Mouse (Mus musculus) cerebellum, adult (tissue): ENCODE data around the gene Ahnak2.

Experiments used
- ATAC-seq: cut with Nextera tagmentation; 2 replicates; pipeline ENCODE4 v1.9.2; 2017; ENCODE audit warnings: mild to moderate bottlenecking, moderate library complexity, mixed read lengths; ENCODE audit not compliant: insufficient number of reproducible peaks, low FRiP score, low TSS enrichment

The Ahnak2 gene

DNA sequence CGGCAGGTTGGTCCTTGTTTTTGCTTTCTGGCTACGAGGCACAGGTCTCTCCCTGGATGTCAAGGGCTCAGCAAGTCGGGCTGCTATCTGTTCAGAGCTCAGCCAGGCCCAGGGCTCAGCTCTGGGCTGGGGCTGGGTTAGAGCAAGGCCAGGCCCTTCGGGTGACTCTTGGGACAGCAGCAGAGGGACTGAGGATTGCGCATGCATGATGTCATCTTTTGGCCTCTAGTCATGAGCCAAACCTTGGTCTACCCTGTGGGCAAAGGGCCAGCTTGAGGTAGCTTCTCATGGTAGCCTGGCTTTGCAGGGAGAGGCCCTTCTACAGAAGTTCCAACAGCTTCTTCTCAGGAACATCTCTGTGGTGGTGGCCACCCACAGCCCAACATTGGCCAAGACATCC lies 38.3 kb downstream of the Ahnak2 start:
- no peak for ATAC-seq

DNA sequence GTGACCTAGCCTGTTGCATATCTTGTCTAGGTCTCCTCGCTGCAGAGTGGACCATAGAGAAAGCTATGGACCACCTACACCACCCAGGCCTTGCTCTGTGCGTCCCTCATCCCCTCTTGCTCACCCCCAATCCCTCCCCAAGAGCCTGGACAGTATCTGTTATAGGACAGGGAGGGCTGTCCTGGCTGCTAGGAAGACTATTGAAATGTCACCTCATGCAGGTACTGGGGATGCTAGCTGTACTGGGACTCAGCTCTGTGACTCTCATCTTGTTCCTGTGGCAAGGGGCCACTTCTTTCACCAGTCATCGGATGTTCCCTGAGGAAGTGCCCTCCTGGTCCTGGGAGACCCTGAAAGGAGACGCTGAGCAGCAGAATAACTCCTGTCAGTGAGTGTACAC lies 39.3 kb downstream of the Ahnak2 start:
- ATAC-seq = no peak

DNA sequence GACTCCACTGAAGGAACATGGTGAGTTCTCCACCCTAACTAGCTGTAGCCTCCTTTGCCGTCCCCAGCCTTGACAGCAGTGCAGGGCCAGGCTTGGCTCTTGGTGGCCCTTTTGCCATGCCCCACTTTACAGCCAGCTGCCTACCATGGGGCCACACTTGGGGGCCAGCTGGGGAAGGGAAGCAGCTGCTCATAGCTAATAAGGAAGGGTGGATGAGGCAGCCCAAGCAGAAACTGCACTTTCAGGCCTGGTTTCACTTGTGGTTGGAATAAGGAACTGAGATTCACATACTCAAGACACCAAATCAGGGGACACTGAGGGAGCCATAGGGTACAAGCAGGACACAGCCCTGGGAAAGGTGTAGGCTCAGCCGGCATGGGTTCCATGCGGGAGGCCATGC lies 40.4 kb downstream of the Ahnak2 start:
- no peak for ATAC-seq

DNA sequence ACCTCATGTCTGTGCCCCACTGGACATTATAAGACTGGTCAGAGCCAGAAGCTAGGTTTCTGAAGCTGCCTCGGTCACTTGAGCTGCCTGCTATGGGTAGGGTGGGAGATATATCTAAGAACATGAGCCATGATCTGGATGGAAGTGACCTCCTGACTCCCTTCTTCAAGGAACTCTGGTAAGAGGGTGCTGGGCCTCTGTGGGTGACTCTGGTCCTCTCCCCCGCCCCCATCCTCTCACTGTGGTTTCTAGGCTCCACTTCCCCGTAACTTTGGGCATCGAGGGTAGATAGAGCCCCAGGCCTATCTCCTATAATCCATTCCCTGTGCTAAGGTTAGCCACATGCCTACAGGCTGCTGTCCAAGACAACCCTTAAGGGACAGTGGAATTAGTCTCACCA lies 41.0 kb downstream of the Ahnak2 start:
- no peak for ATAC-seq

DNA sequence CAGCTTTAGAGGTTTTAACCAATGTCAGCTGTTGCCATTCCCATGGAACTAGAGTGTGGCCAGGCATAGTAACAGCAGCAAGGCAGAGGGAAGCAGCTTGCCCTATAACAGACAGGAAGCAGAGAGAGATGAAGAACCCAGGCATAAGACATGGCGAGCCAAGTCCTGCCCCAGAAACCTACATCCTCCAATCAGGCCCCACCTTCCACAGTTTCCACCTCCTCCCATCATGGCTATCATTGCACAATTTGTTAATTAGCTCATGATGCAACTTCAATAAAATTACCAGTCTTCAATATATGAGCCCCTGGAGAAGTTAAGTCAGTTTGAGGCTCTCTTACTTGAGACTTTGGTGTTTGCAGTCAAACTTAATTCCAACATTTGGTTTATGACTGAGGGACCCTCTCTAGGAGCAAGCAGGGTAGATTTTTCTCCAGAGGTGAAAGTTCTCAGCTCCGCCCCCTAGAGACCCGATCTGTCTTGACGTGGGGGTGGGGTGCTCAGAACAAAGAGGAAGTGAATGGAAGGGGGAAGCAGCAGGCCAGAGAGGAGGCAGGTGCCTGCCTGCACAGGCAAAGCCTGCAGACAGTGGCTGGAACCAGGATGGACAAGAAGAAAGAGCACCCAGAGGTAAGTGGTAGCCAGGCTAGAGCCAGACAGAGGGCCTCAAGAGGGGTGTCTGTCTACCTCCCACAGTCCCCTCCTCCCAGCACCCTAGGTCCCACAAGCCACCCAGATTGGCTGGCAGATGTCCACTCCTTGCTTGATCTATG lies 42.1 kb downstream of the Ahnak2 start, which contains the start of gene Pld4:
Pld4 (plus strand) TSS at position 502 of the 773 bp plus-strand sequence.
- ATAC-seq = no peak

DNA sequence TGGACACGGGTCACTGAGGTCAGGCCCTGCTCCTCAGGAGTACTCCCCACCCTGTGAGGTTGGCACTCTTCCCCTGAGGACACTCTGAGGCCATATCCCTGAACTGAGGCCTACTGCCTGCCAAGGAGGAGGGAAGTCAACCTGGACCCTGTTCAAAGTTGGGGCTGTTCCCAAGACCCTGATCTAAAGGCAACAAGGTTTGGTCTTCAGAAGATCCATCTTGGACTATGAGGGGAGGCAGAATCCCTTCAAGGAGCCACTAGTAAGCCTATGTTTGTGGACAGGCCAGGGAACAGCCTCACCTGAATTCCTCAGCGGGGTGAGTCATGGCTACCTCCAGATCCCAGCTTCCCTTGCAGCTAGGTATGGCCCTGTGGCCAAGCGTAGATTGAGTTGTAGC lies 43.0 kb downstream of the Ahnak2 start:
- ATAC-seq = no peak

DNA sequence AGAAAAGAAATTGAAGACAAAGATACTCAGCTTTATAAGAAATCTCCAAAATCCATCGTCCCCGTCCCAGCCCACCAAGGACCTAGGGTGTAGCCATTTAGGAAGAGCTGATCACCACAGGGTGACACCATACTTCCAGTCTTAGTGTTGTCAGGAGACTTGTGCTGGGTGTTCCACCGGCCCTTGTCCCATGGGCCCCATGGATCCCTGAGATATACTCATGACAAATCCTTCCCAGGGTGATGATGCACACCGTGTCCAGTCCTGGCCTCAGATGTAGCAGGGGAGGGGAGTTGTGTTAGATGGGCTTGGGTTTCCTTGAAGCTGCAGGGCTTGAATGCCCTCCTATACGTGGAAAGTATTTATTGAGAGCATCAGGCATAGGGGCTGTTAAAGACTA lies 44.6 kb downstream of the Ahnak2 start:
- no peak for ATAC-seq

DNA sequence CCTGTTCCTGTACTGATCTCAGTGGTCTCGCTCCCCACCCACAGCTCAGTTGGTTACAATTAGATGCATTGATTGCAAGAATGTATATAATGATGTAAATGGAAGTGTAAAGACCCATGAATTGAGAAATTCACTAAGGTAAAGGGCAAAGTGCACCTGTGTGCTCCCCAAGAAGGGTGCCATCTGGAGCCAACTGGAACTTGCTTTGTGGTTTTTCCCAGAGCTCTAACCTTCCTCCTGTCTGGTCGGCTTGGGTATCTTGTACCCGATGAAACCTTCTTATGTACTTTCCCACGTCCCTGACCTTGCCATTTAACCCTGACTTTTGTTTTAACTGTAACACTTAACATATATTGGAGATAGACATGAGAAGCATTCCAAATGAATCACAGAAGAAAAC lies 46.6 kb downstream of the Ahnak2 start:
- ATAC-seq = no peak

DNA sequence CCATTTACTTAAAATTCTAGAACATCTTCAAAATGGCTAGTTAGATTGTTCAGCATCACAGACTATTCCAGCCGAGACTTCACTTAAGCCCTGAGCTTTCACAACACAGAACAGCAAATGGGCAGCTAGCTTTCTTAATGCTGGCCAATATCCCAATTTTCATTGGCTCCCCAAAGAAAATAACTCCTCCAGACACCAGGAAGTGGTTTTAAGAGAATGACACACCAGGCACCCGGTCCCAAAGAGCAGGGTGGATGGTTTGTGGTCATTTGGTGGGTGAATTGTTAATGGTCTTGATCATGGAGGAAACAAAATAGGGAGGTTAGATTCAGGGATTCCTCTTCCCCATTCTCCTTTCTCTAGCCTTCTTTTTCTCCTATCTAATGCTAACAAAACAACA lies 50.1 kb downstream of the Ahnak2 start:
- ATAC-seq = no peak

DNA sequence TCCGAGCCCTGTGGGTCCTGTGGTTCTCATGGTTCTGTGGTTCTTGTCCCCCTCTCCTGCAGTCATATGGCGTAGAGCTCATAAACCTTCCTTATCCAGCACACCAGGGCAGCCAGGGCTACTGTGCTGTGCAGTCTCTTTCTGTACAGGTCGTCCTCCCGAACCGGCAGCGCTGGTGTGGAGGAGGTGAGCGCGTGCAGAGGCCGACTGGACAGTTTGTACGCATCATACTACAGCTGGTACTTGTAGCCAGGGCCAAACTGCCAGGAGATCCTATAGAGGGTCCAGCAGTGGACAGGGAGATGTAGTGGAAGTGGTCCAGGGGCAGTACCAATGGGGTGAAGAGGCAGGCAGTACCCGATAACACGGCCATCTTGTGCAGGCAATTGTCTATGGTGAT lies 51.5 kb downstream of the Ahnak2 start:
- no peak for ATAC-seq

DNA sequence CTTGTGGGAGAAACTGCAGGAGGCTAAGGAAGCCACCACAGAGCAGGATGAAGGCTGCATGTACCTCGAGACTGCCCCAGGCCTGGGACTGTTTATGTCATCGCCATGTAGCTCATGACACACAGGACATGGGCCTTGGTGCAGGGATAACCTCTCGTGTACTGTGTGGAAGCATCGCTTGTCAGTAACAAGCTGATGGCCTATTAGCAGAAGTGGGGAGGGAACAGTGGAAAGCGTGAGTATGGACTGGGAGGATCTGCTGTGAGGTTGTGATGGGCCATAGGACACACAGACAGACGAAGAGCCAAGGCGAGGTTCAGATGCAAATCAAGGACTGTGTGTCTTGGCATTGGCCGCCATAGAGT lies 54.9 kb downstream of the Ahnak2 start:
- ATAC-seq = no peak

DNA sequence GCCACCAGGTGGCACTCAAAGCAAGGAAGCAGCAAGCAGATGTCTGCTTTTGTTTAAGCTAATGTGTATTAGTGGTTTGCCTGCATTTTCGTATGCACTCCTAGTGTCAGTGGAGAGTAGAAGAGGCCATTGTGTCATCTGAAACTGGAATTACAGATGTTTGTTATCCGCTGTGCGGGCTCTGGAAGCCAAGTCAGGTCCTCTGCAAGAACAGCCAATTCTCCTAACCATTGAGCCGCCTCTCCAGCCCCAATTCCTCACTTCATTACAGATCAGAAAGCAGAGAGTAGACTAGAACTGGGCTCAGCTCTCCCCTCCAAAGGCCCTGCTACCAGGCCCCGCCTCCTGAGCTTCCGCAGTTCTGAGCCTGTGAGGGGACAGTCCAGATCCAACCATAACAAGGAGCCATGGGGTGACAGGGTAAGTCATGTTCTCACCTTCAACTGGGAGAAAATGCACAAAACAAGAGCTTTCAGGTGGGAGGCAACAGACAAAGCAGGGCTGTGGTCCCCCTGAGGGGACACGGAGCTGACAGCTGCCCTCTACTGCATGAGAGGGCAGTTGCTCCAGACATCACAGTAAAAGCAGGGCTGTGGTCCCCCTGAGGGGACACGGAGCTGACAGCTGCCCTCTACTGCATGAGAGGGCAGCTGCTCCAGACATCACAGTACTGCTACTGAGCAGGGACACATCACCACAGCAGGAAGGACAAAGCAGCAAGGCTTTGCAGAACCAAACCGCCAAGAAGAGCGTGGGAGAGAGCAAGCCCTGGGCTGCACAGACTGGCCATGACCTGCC lies 55.5 kb downstream of the Ahnak2 start:
- no peak for ATAC-seq

DNA sequence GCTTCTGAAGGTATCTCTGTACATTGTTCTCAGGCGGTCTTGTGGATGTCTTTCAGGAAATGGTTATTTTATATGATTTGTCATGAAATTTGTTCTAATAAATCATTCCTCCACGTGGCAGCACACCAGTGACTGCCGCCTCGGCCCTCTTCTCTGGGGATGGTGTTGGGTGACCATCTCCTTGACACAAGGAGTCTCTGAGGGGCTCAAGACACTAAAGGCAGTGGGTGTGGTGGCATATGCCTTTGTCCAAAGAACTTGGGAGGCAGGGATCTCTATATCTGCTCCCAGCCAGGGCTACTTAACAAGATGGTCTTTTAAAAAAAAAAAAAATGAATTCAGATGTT lies 56.0 kb downstream of the Ahnak2 start:
- no peak for ATAC-seq

DNA sequence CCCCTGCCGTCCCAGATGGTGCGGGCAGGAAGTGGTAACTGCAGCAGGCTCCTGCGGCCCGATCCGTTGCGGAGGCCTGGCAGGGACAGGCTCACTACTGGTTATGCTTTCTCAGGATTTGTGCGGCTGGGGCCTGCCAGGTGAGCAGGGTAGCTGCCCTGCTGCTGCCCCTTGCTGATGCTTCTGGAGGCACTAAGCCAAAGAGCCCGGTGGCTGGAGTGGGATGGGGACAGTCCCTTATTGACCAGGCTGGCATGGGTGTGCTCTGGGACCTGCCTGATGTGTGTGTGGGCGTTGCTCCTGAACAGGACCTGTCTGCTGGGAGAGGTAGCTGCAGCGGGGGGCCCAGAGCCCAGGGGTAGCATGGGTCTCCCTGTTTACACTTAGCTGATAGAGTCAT lies 56.7 kb downstream of the Ahnak2 start:
- ATAC-seq = no peak

DNA sequence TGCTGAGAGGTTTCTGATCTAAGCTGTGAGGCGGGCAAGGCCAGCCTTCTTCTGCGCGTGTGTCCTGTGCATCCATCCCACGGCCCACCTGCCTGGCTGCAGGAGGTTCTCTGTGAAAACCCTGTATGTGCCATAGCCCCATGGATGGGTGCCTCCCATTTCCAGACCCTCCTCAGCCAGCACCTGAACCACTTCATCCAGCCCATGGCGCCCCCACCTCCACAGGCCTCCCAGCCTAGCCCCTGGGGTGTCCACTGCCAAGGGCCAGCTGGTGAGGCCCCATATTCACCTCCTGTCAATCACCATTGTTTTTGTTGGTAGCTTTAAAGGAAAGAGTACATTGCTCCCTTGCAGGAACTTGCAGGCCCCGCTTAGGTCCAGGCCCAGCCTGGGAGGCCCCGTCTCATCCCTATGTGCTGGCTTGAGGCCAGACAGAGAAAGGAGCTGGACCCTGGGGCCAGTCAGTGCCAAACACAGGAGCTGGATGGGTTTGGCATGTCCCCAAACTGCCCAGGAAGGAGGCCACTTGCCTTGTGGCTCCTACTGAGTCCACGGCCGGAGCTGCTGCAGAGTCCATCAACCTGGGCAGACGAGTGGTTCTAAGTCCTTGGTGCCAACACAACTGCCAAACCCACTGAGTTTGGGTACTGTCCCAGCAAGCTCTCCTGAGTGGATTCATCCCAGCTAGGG lies 57.4 kb downstream of the Ahnak2 start:
- no peak for ATAC-seq

DNA sequence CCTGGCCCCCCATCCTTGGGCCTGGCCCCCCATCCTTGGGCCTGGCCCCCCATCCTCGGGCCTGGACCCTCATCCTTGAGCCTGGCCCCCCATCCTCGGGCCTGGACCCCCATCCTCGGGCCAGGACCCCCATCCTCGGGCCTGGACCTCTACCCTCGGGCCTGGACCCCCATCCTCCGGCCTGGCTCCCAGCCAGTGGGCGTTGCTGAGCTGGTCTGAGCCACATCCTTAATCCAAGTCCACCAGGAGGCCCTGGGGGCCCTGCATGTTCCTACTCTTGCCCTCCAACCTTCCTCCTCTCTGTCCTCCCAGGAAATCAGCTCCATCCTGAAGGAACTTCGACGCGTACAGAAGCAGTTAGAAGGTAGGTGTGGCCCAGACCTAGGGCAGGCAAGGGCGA lies 58.2 kb downstream of the Ahnak2 start:
- ATAC-seq = no peak

DNA sequence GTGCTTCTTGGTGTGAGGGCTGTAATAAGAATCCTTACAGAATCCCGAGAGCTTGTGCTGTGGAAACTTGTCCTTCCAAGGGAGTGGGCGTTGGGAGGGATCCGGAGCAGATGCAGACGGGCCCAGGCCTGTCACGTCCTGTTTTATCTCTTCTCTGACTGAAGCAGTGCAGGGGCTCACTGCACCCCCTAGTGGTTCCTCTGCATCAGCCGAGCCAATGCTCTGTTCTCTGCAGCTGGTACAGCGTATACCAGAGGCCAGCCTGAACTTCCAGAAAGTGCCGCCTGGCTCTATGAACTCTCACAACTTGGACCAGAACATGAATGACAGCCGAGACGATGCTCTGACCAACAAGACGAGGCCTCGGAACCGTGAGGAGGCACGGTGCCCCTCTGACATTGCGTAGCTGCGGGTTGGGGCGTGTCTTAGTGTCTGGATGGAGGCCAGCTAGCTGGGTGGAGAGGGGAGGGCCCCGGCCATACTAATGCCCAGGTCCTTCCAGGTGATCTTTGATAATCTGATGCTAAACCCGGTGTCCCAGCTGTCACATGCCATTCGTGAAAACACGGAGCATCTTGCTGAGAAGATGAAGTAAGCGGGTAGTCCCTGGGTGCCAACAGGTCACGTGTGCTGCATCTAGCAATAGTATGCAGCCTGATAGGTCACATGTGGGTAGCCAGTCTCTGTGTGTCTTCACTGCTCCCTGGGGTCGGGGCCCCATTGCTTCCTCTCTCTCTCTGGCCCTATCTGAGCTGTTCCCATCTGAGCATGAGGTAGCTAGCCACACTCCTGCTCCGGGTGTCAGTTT lies 59.1 kb downstream of the Ahnak2 start:
- ATAC-seq = no peak

DNA sequence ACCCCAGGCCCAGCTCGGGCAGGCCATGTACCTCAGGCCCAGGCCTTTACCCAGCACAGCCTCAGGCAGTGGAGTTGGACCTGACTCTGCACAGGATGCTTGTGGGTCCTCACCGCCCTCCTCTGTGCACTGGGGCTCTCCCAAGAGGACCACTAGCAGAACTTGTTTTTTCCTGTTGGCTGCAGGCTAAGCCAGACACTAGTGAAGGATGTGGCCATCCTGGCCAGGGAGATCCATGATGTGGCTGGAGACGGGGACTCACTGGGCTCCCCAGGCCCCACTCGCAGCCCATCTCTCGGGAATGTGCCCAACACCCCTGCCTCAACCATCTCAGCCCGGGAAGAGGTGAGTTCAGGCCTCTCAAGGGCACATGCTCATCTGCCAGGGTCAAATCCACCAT lies 59.7 kb downstream of the Ahnak2 start:
- ATAC-seq = no peak

DNA sequence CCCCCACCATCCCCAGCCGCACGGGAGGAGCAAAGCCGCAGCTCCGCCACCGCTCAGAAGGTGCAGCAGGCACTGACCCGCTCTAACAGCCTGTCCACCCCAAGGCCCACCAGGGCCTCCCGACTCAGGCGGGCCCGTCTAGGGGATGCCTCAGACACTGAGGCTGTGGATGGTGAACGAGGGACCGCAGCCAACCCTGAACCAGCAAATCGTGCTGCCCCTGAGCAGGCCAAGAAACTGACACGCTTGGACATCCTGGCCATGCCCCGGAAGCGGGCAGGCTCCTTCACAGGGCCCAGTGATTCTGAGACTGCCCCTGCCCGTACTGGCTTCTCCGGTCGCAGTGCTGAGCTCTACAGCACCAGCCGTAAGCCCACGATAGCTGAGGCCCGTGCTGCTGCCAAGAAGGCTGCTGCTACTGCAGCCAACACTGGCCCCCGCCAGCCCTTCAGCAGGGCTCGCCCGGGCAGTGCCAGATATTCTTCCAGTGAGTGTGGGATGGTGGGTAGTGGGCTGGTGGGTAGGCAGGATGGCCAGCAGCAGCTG lies 63.4 kb downstream of the Ahnak2 start:
- no peak for ATAC-seq

DNA sequence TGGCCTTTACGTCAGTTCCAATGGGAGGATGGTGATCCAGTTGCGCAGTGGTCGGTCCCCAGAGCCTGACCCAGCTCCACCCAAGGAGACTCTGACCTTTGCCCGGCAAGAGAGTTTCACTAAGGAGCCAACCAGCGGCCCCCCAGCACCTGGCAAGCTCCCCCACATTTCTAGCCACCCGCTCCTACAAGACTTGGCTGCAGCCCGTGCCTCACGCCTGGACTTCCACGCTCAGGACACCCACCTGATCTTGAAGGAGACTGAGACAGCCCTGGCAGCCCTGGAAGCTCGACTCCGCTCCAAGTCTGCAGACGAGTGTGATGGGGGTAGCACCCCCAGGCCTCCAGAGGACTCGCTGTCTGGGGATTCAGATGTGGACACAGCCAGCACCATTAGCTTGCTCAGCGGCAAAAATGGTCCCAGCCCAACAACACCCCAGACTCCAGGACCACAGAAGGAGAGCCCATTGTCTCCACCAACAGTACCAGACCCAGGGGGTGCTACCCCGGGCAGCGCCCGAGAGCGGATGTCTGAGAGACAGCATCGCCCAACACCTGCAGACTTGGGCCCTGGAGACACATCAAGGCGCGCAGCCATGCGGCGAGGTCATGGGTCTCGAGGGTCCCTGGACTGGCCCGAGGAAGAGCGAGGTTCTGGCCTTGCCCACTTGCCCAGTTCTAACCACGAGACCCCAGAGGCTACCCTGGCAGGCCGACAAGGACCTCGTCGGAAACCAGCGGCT lies 64.0 kb downstream of the Ahnak2 start:
- no peak for ATAC-seq
